Mouse (Mus musculus): Measurements from ENCODE around the gene Ube2j2.

GRCm38 (mm10) chr4:155905634-155906033 is 38.0 kb upstream of the Ube2j2 start:
- no peak for TF ChIP-seq CTCF (IDR thresholded peaks at IDR 0.05)
- TF ChIP-seq EP300 (IDR thresholded peaks at IDR 0.05), result no peak

Data from lung, postnatal 0 days (tissue).